Mouse (Mus musculus) G1E (cell line): ENCODE data around the gene Pan2.

Source experiments
- CTCF ChIP-seq: IDR thresholded peaks from 2 replicates; pipeline ENCODE4 v1.5.1; 2012; ENCODE audit warnings: low read depth, low read length, inconsistent platforms, mixed read lengths
- GATA1 ChIP-seq: IDR thresholded peaks from 2 replicates; pipeline ENCODE4 v1.6.1; 2012; ENCODE audit warnings: borderline replicate concordance, low read length, inconsistent platforms, mixed read lengths
- TAL1 ChIP-seq: conservative IDR thresholded peaks from 2 replicates; pipeline ENCODE4 v1.6.1; 2012; ENCODE audit warnings: low read depth, low read length, inconsistent platforms, mixed read lengths

GRCm38 (mm10) chr10:128362568-128362967, 59.4 kb downstream of the Pan2 start:
- TF ChIP-seq CTCF = 0 out of 2 replicates have a peak, but pooled peaks have one; percentile 16
- TF ChIP-seq GATA1 = no peak
- TF ChIP-seq TAL1 = no peak
